Mouse (Mus musculus) forebrain, embryonic 12.5 days (tissue): ENCODE data around the gene Tbx18. TPM values are rescaled to one million over a fixed set of nuclear protein-coding genes. Genes with fewer than 3 reads are reported as not detected.

Source experiments
- ATAC-seq: fragments of 200-750 bp; cut with Nextera tagmentation; 2 replicates; pipeline ENCODE4 v1.8.0; 2017; ENCODE audit warnings: moderate TSS enrichment; ENCODE audit not compliant: low FRiP score
- H3K27ac ChIP-seq: fragments of 300-500 bp; sonication (generic); 2 replicates; pipeline ENCODE4 v1.5.1; 2016; ENCODE audit warnings: mild to moderate bottlenecking
- H3K27me3 ChIP-seq: fragments of 300-500 bp; sonication (generic); 2 replicates; pipeline ENCODE4 v1.6.1; 2016; ENCODE audit warnings: mild to moderate bottlenecking
- H3K36me3 ChIP-seq: fragments of 300-500 bp; sonication (generic); replicated peaks from 2 replicates; pipeline ENCODE4 v1.6.1; 2016; ENCODE audit warnings: mild to moderate bottlenecking
- H3K4me1 ChIP-seq: fragments of 300-500 bp; sonication (generic); 2 replicates; pipeline ENCODE4 v1.6.1; 2016
- H3K4me2 ChIP-seq: fragments of 300-500 bp; sonication (generic); 2 replicates; pipeline ENCODE4 v1.6.1; 2016; ENCODE audit warnings: mild to moderate bottlenecking, moderate library complexity
- H3K4me3 ChIP-seq: fragments of 300-500 bp; sonication (generic); replicated peaks from 2 replicates; pipeline ENCODE4 v1.5.1; 2016; ENCODE audit warnings: mild to moderate bottlenecking
- H3K9ac ChIP-seq: fragments of 300-500 bp; sonication (generic); 2 replicates; pipeline ENCODE4 v1.6.1; 2016; ENCODE audit warnings: mild to moderate bottlenecking
- H3K9me3 ChIP-seq: fragments of 300-500 bp; sonication (generic); 2 replicates; pipeline ENCODE4 v1.6.1; 2016
- WGBS: fragments of 180-500 bp; shearing (Covaris S2); methylation state at CpG from one replicate; pipeline ENCODE4 v1.1.7; 2016; 5-methylcytosine and 5-hydroxymethylcytosine counted together
- polyA plus RNA-seq: library from polyadenylated mRNA; unstranded; fragments of >200 nt; fragmentation: Nextera tagmentation; extraction: Ambion mirVana; gene quantifications from 2 replicates; pipeline ENCODE4 v1.2.1, GENCODE M21; 2016

Gene Tbx18
- polyA plus RNA-seq, 1 experiment from 2014 or later = 3.6 TPM

- ATAC-seq = no peak
- no peaks in the 10 kb centered on the region for H3K27me3 ChIP-seq
- WGBS = 93% methylated on average over 9 of the region's 9 CpGs
Measured at GRCm38 (mm10) chr9:87686981-87687380, 44.1 kb downstream of the Tbx18 start.

GRCm38 (mm10) chr9:87682247-87682646 is 48.8 kb downstream of the Tbx18 start:
- no peaks in the 10 kb centered on the region for H3K27me3 ChIP-seq
- H3K9me3 ChIP-seq = no peaks in the 10 kb centered on the region
- WGBS = 80% methylated on average over 11 of the region's 11 CpGs
- no peak overlapping the region for H3K27ac ChIP-seq
- H3K36me3 ChIP-seq = no peaks in the 10 kb centered on the region
- ATAC-seq = no peak
- H3K4me1 ChIP-seq = no peaks in the 10 kb centered on the region
- no peak overlapping the region for H3K4me2 ChIP-seq
- no peak overlapping the region for H3K9ac ChIP-seq
- H3K4me3 ChIP-seq = no peak overlapping the region

More at GRCm38 (mm10) chr9:87686981-87687380, 44.1 kb downstream of the Tbx18 start:
- Histone ChIP-seq H3K4me3 (no peak overlapping the region), H3K36me3 (no peaks in the 10 kb centered on the region), H3K27ac (no peak overlapping the region), H3K9me3 (no peaks in the 10 kb centered on the region), H3K4me1 (no peaks in the 10 kb centered on the region), H3K4me2 (no peak overlapping the region), H3K9ac (no peak overlapping the region)
